Mouse (Mus musculus) adipose tissue, adult 10 weeks (tissue): ENCODE results near the gene Gm5930. TPM values are rescaled to one million over a fixed set of nuclear protein-coding genes. Genes with fewer than 3 reads are reported as not detected.

ENCODE experiments used
- polyA plus RNA-seq: library from polyadenylated mRNA; stranded (reverse); fragments of 350-450 nt; fragmentation: Illumina TruSeq; extraction: RNeasy Lipid Tissue Mini Kit (QIAGEN cat#74804); gene quantifications from one replicate; pipeline ENCODE4 v1.2.3, GENCODE M21; 2014; ENCODE audit warnings: low read depth, low replicate concordance

Gene Gm5930
- polyA plus RNA-seq = not detected

GRCm38 (mm10) chr14:44338484-44338883, at the start of gene Gm5930:
Gene Gm5930, minus strand, starts transcription at chr14:44338584.

GRCm38 (mm10) chr14:44365057-44365456, 26.7 kb upstream of the Gm5930 start, which contains the start of gene Gm8229:
Gene Gm8229, plus strand, starts transcription at chr14:44365357.

GRCm38 (mm10) chr14:44285280-44285679, 53.1 kb downstream of the Gm5930 start, which contains the start of gene Gm8220:
Gene Gm8220, plus strand, starts transcription at chr14:44285580.

Other genes starting within 250 kb of the Gm5930 start
- gene Ear2, start 235.9 kb downstream of the Gm5930 start, polyA plus RNA-seq = 36.8 TPM
- gene Gm3327, start 214.7 kb downstream of the Gm5930 start, polyA plus RNA-seq = not detected
- not detected for gene Gm8212, start 140.9 kb downstream of the Gm5930 start, polyA plus RNA-seq
- gene 4930503E14Rik, start 125.3 kb downstream of the Gm5930 start, polyA plus RNA-seq = not detected
- not detected for gene Gm8220, start 53.0 kb downstream of the Gm5930 start, polyA plus RNA-seq
- gene Gm8229, start 26.8 kb upstream of the Gm5930 start, polyA plus RNA-seq = not detected
- gene Gm3371, start 72.1 kb upstream of the Gm5930 start, polyA plus RNA-seq = not detected
- gene Gm8232, start 95.1 kb upstream of the Gm5930 start, polyA plus RNA-seq = not detected
- gene BC061237, start 153.9 kb upstream of the Gm5930 start, polyA plus RNA-seq = 1.5 TPM
- not detected for gene Gm17093, start 179.7 kb upstream of the Gm5930 start, polyA plus RNA-seq
- gene Gm8247, start 244.6 kb upstream of the Gm5930 start, polyA plus RNA-seq = not detected